Mouse (Mus musculus): ENCODE data around the gene 4922502D21Rik.

DNA sequence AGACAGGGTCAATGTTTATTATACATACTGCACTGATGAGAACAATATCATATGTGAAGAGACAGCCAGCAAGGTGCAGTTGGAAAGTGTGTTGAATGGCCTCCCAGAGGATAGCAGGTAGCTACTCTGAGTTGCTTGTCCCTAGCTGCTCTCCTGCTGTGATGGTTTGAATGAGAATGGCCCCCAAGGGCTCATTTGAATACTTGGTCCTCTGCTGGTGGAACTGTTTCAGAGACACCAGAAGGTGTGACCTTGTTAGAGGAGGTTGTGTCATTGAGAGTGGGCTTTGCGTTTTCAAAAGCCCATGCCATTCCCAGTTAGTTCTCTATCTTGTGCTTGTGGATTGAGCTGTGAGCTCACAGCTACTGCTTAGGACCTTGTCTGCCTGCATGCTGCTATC is 32.3 kb upstream of the 4922502D21Rik start:
- TF ChIP-seq CTCF (IDR thresholded peaks at IDR 0.05; ENCODE audit: low read depth, low read length) = no peak
- TF ChIP-seq POLR2A (IDR thresholded peaks at IDR 0.05; ENCODE audit: insufficient read depth, low read length) = no peak

Data from ES-Bruce4 (cell line).